Mouse (Mus musculus) MEL (cell line): ENCODE measurements around the gene Ppbp. TPM values are rescaled to one million over a fixed set of nuclear protein-coding genes. Genes with fewer than 3 reads are reported as not detected.

Experiments
- DNase-seq: peaks from one replicate; pipeline ENCODE4 v3.0.0; 2011; ENCODE audit warnings: low read depth, low spot score
- H3K27ac ChIP-seq: 2 replicates; pipeline ENCODE4 v1.5.1; 2012; ENCODE audit warnings: low read depth, mild to moderate bottlenecking, control low read depth, low read length, moderate library complexity; ENCODE audit not compliant: control insufficient read depth
- H3K27me3 ChIP-seq, 2 experiments: fragments of 150-350 bp in 1 of 2; sonication (generic) in 1 of 2; 2 replicates each; pipeline ENCODE4 v1.6.1; 2012; ENCODE audit warnings: low read length in 2 of 2, mild to moderate bottlenecking in 2 of 2, improper control_type of control experiment in 1 of 2, moderate library complexity in 1 of 2; ENCODE audit not compliant: insufficient read depth in 2 of 2, control insufficient read depth in 1 of 2
- H3K36me3 ChIP-seq, 2 experiments: 2 replicates each; pipeline ENCODE4 v1.6.1; 2012 to 2014; ENCODE audit warnings: low read length in 2 of 2, improper control_type of control experiment in 1 of 2, inconsistent platforms in 1 of 2, mild to moderate bottlenecking in 1 of 2; ENCODE audit not compliant: insufficient read depth in 2 of 2, control insufficient read depth in 1 of 2
- H3K4me1 ChIP-seq, 2 experiments: fragments of 150-350 bp in 1 of 2; sonication (generic) in 1 of 2; 2 replicates each; pipeline ENCODE4 v1.6.1; 2012; ENCODE audit warnings: low read length in 2 of 2, improper control_type of control experiment in 1 of 2, mild to moderate bottlenecking in 1 of 2; ENCODE audit not compliant: insufficient read depth in 2 of 2, control insufficient read depth in 1 of 2
- H3K4me3 ChIP-seq, 2 experiments: fragments of 150-350 bp in 1 of 2; sonication (generic) in 1 of 2; 2 replicates each; pipeline ENCODE4 v1.5.1; 2012; ENCODE audit warnings: low read depth in 2 of 2, low read length in 2 of 2, mild to moderate bottlenecking in 2 of 2, moderate library complexity in 2 of 2, control low read depth in 1 of 2, improper control_type of control experiment in 1 of 2; ENCODE audit not compliant: control insufficient read depth in 1 of 2, insufficient read depth in 1 of 2
- H3K79me2 ChIP-seq: 2 replicates; pipeline ENCODE4 v1.6.1; 2012; ENCODE audit warnings: mild to moderate bottlenecking, low read length, moderate library complexity; ENCODE audit not compliant: control insufficient read depth, poor library complexity, insufficient read depth
- H3K9ac ChIP-seq: 2 replicates; pipeline ENCODE4 v1.6.1; 2012; ENCODE audit warnings: low read depth, mild to moderate bottlenecking, control low read depth, low read length, moderate library complexity; ENCODE audit not compliant: control insufficient read depth, poor library complexity, severe bottlenecking
- H3K9me3 ChIP-seq: fragments of 150-350 bp; sonication (generic); replicated peaks from 2 replicates; pipeline ENCODE4 v1.6.1; 2012; ENCODE audit warnings: mild to moderate bottlenecking, low read length, improper control_type of control experiment, moderate library complexity; ENCODE audit not compliant: insufficient read depth
- BHLHE40 ChIP-seq: IDR thresholded peaks from 2 replicates; pipeline ENCODE4 v1.6.1; 2012; ENCODE audit warnings: low read depth, mild to moderate bottlenecking, inconsistent platforms, low read length, improper control_type of control experiment, borderline replicate concordance
- CHD1 ChIP-seq: IDR thresholded peaks from 2 replicates; pipeline ENCODE4 v1.6.1; 2012; ENCODE audit warnings: low read depth, mild to moderate bottlenecking, inconsistent platforms, low read length, improper control_type of control experiment
- CHD2 ChIP-seq: IDR thresholded peaks from 2 replicates; pipeline ENCODE4 v1.6.1; 2011; ENCODE audit warnings: low read length, improper control_type of control experiment
- E2F4 ChIP-seq: IDR thresholded peaks from 2 replicates; pipeline ENCODE4 v1.6.1; 2011; ENCODE audit warnings: low read depth, low read length, improper control_type of control experiment, borderline replicate concordance
- ETS1 ChIP-seq: IDR thresholded peaks from 2 replicates; pipeline ENCODE4 v1.6.1; 2012; ENCODE audit warnings: low read depth, mild to moderate bottlenecking, inconsistent platforms, low read length, improper control_type of control experiment, moderate library complexity
- GABPA ChIP-seq: IDR thresholded peaks from 2 replicates; pipeline ENCODE4 v1.6.1; 2012; ENCODE audit warnings: low read depth, mild to moderate bottlenecking, inconsistent platforms, low read length, improper control_type of control experiment, moderate library complexity
- JUND ChIP-seq: IDR thresholded peaks from 2 replicates; pipeline ENCODE4 v1.6.1; 2011; ENCODE audit warnings: low read depth, mild to moderate bottlenecking, improper control_type of control experiment, low read length
- KAT2A ChIP-seq: conservative IDR thresholded peaks from 2 replicates; pipeline ENCODE4 v1.6.1; 2012; ENCODE audit warnings: low read depth, low read length, improper control_type of control experiment, inconsistent platforms
- MAZ ChIP-seq: IDR thresholded peaks from 2 replicates; pipeline ENCODE4 v1.6.1; 2012; ENCODE audit warnings: low read depth, mild to moderate bottlenecking, inconsistent platforms, low read length, improper control_type of control experiment
- MXI1 ChIP-seq: IDR thresholded peaks from 2 replicates; pipeline ENCODE4 v1.6.1; 2011; ENCODE audit warnings: mild to moderate bottlenecking, low read depth, low read length, improper control_type of control experiment
- NRF1 ChIP-seq: IDR thresholded peaks from 2 replicates; pipeline ENCODE4 v1.6.1; 2014; ENCODE audit warnings: low read depth, mild to moderate bottlenecking, inconsistent platforms, low read length, improper control_type of control experiment, moderate library complexity; ENCODE audit not compliant: poor library complexity, insufficient read depth, severe bottlenecking
- POLR2A ChIP-seq, 2 experiments: IDR thresholded peaks; 2 replicates each; pipeline ENCODE4 v1.6.1; 2011 to 2012; ENCODE audit warnings: low read length in 2 of 2, mild to moderate bottlenecking in 2 of 2, control low read depth in 1 of 2, improper control_type of control experiment in 1 of 2, low read depth in 1 of 2, moderate library complexity in 1 of 2; ENCODE audit not compliant: control insufficient read depth in 1 of 2, insufficient read depth in 1 of 2, poor library complexity in 1 of 2
- RAD21 ChIP-seq: IDR thresholded peaks from 2 replicates; pipeline ENCODE4 v1.6.1; 2011; ENCODE audit warnings: mild to moderate bottlenecking, low read depth, low read length, improper control_type of control experiment
- SIN3A ChIP-seq: IDR thresholded peaks from 2 replicates; pipeline ENCODE4 v1.6.1; 2012; ENCODE audit warnings: low read length, improper control_type of control experiment, inconsistent platforms
- TAL1 ChIP-seq: IDR thresholded peaks from 2 replicates; pipeline ENCODE4 v1.6.1; 2012; ENCODE audit warnings: mild to moderate bottlenecking, inconsistent platforms, low read length, moderate library complexity, mixed read lengths
- TBP ChIP-seq: IDR thresholded peaks from 2 replicates; pipeline ENCODE4 v1.8.0; 2011; ENCODE audit warnings: low read depth, low read length, improper control_type of control experiment
- UBTF ChIP-seq: IDR thresholded peaks from 2 replicates; pipeline ENCODE4 v1.6.1; 2012; ENCODE audit warnings: low read depth, mild to moderate bottlenecking, inconsistent platforms, low read length, improper control_type of control experiment, moderate library complexity, borderline replicate concordance; ENCODE audit not compliant: insufficient read depth
- USF2 ChIP-seq, 2 experiments: IDR thresholded peaks; 2 replicates each; pipeline ENCODE4 v1.6.1; 2011 to 2012; ENCODE audit warnings: improper control_type of control experiment in 2 of 2, low read length in 2 of 2, borderline replicate concordance in 1 of 2, inconsistent platforms in 1 of 2, low read depth in 1 of 2, mild to moderate bottlenecking in 1 of 2; ENCODE audit not compliant: insufficient read depth in 1 of 2
- ZC3H11A ChIP-seq: IDR thresholded peaks from 2 replicates; pipeline ENCODE4 v1.6.1; 2012; ENCODE audit warnings: low read depth, mild to moderate bottlenecking, inconsistent platforms, low read length, improper control_type of control experiment
- polyA plus RNA-seq, 2 experiments: library from polyadenylated mRNA; stranded (reverse) in 1 of 2; unstranded in 1 of 2; fragments of >175 nt in 1 of 2; fragments of >200 nt in 1 of 2; gene quantifications; 2 replicates each; pipeline versions ENCODE4 v1.2.1 to v1.2.4; 2012; ENCODE audit warnings: low replicate concordance in 2 of 2, low read depth in 1 of 2; ENCODE audit not compliant: insufficient read length in 2 of 2, insufficient read depth in 1 of 2, missing spikeins in 1 of 2
- total RNA-seq: library from RNA; depleted of rRNA; stranded (reverse); fragments of 300-350 nt; gene quantifications from 2 replicates; pipeline ENCODE4 v1.2.3, GENCODE M21; 2012

The Ppbp gene
- total and polyA plus RNA-seq, 3 experiments = 0.12 TPM; not detected in 2

- no peak for TF ChIP-seq CHD1
- no peak for TF ChIP-seq ETS1
- no peak for TF ChIP-seq UBTF
- no peak for TF ChIP-seq E2F4
- no peak for TF ChIP-seq JUND
- no peak for TF ChIP-seq TAL1
- no peak for TF ChIP-seq CHD2
- TF ChIP-seq GABPA = no peak
- no peak for TF ChIP-seq USF2 (IDR thresholded peaks at IDR 0.05; ENCODE audit: borderline replicate concordance in 1 of 2, insufficient read depth in 1 of 2, low read depth in 1 of 2, low read length in 2 of 2)
- no peak for TF ChIP-seq BHLHE40
- no peak for TF ChIP-seq NRF1
- TF ChIP-seq MXI1 = no peak
- TF ChIP-seq KAT2A = no peak
- TF ChIP-seq SIN3A = no peak
- no peak for TF ChIP-seq POLR2A (IDR thresholded peaks at IDR 0.05; ENCODE audit: control insufficient read depth in 1 of 2, insufficient read depth in 1 of 2, low read depth in 1 of 2, low read length in 2 of 2, poor library complexity in 1 of 2)
- H3K4me1 ChIP-seq = peaks cover 0 to 6% of the 10 kb centered on the region in 2 experiments; a peak in 3 of 4 replicates
- no peak within 1 kb of the TSS for H3K27ac ChIP-seq
- peaks cover 0 to 8% of the 10 kb centered on the region in 2 experiments; a peak in 2 of 4 replicates for H3K36me3 ChIP-seq
- H3K27me3 ChIP-seq = no peaks in the 10 kb centered on the region
- no peak for DNase-seq
- H3K4me3 ChIP-seq = no peak within 1 kb of the TSS
- 0 out of 2 replicates have a peak within 1 kb of the TSS, but pooled peaks have one; percentile 14 for H3K9ac ChIP-seq
- no peaks in the 10 kb centered on the region for H3K79me2 ChIP-seq
- no peaks in the 10 kb centered on the region for H3K9me3 ChIP-seq
These were observed 8.9 kb upstream of the Ppbp start, which contains the start of gene Cxcl5 for GRCm38 (mm10) chr5:90759077-90760065. TSS of gene Cxcl5 (plus strand) at chr5:90759360.

DNA sequence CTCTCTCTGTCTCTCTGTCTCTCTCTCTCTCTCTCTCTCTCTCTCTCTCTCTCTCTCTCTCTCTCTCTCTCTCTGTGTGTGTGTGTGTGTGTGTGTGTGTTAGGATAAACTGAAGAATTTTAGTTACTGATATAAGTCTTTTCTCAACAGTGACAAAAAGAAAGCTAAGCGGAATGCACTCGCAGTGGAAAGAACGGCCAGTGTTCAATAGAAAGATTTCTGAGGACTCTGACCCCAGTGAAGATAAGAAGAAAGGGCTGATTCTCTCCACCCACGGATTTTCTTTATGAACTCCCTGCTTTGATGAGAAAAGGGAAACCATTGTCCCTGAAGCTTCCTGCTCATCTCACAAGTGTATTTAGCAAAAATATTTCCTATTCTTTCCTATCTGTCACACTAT is 8.0 kb upstream of the Ppbp start:
- Histone ChIP-seq H3K4me1 (peaks cover 0 to 8% of the 10 kb centered on the region in 2 experiments), H3K27ac (no peak overlapping the region), H3K9ac (no peak overlapping the region), H3K4me3 (no peak overlapping the region), H3K27me3 (no peaks in the 10 kb centered on the region), H3K36me3 (peaks cover 0 to 9% of the 10 kb centered on the region in 2 experiments; a peak in 2 of 4 replicates), H3K79me2 (no peaks in the 10 kb centered on the region), H3K9me3 (no peaks in the 10 kb centered on the region)
- TF ChIP-seq RAD21 = no peak
- no peak for TF ChIP-seq GABPA
- TF ChIP-seq ZC3H11A = no peak
- TF ChIP-seq MAZ = no peak
- TF ChIP-seq TBP = no peak
- no peak for TF ChIP-seq ETS1
- TF ChIP-seq NRF1 = no peak
- DNase-seq = no peak
